Mouse (Mus musculus) central nervous system, embryonic 14 days (tissue): ENCODE results near the gene Blzf1. TPM values are rescaled to one million over a fixed set of nuclear protein-coding genes. Genes with fewer than 3 reads are reported as not detected.

Source experiments
- polyA plus RNA-seq: library from polyadenylated mRNA; depleted of rRNA; stranded (reverse); fragments of >200 nt; gene quantifications from 2 replicates; pipeline ENCODE4 v1.2.3, GENCODE M21; 2012; rRNA removed

Blzf1 gene
- polyA plus RNA-seq: 14.4 and 14.9 TPM in 2 replicates

DNA sequence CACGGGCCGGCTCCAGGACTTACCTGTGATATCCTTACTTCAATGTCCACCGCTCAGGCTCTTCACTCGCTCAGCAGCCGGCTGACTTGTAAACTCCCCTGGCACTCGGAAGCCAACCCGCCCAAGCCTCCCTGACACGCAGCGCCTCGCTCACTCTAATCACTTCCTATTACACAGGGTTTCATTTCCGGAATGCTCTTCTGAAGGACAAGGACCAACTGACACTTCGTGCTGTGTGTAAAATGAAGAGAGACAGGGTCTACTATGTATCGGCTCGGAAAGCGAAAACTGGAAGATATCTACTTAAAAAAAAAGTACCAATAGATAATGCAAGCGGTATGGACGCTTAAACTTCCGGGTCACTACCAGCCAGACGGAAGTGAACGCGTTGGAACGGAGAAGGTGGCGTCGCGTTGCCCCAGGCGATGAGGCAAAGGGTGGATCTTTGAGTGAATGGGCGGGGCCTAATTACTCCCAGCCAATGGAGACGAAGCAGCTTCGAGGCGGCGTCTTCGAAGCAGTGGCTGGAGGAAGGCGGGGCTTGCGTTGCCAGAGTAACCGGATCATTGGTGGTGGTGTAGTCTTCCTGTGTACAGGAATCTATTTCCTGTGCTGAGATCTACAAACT, at the start of gene Blzf1:
TSS of gene Blzf1 (minus strand) at position 366 of the 628 bp plus-strand sequence.

DNA sequence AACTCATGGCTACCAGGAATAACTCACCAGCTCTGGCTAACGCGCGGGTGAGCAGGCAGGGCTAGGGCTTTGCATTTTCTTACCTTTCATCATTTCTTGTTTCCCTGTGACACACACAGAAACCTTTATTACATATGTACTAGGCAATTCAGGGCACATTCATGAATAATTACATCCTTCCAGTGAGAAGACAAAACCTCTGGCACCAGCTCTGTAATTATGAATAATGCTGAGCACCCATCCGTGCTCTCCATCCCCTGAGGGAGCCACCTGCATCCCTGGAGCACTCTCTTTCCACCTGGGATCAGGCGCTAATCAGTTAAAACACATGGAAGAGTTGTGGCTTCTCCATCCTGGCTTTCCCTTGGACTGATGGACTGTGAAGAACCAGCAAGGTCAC, 3.5 kb downstream of the Blzf1 start, which contains the start of gene Nme7:
TSS of gene Nme7 (plus strand) at position 301 of the 400 bp plus-strand sequence.

DNA sequence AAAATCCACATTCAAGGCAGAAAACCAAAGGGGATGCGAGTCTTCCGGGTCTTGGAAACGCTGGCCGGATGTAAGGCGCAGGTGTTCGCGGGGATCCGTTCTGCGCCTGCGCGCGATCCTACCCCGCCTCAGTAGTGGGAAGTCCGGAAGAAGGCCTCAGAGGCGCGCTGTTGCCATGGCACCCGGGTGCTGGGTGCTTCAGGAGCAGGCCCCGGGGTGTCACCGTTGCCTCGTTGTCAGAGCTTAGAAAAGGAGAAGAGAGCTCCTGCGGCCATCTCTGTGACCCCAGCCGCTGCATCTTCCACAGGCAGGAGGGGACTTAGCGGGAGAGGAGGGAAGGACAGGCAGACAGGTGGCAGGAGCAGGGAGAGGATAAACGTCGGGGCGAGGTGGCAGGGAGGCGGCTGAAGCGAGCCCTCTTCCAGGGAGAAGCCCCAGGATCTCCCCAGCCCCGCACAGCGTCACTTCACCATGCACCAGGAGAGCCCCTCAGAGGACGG, 31.8 kb downstream of the Blzf1 start, which contains the start of gene Ccdc181:
TSS of gene Ccdc181 (plus strand) at position 131 of the 500 bp plus-strand sequence.

DNA sequence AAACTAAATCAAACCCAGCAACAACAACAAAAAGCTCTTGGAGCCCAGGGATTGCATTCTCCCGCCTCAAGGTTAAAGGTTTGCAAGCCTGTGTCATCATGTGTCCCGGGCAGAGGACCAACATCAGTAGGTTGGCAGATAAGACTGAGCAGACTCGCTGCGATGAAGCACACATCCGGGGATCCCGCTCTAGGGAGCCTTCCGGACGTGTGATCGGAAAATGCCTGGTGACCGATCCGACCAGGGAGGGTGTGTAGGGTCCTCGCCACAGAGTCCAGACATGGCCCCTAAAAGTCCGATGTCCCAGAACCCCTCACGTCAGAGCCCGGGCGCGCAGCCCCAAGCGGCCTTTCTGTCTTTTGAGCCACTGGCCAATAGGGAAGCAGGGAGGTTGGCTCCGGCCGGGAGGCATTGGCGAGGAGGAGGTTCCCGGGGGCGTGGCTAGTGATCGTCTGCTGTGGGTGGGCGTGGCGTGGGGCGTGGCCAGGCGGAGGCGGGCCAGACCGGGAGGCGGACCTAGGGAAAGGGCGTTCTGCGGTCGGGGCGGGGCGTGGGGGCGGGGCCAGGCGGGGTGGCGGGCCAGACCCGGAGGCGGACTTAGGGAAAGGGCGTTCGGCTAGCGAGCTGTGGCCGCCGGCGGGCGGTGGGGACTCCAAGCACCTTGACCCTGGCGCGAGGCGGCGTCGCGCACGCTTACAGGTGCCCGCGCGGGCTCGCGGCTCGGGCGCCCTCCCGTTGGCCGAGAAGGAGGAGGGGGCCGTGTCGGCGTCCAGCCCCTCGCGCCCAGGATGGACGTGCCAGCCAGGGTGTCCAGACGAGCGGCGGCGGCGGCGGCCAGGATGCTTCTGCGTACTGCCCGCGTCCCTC, 58.6 kb downstream of the Blzf1 start, which contains the start of gene Slc19a2:
TSS of gene Slc19a2 (plus strand) at position 582 of the 867 bp plus-strand sequence.

Other genes starting within 250 kb of the Blzf1 start
- 0.11 and 0.23 TPM in 2 replicates for gene Sell, start 245.5 kb downstream of the Blzf1 start, polyA plus RNA-seq
- gene Selp, start 192.2 kb downstream of the Blzf1 start, polyA plus RNA-seq: 0.05 and 0.13 TPM in 2 replicates
- 0.18 and 0.22 TPM in 2 replicates for gene F5, start 155.7 kb downstream of the Blzf1 start, polyA plus RNA-seq
- gene Slc19a2, start 58.4 kb downstream of the Blzf1 start, polyA plus RNA-seq: 7.4 and 9.8 TPM in 2 replicates
- 13.3 and 15.5 TPM in 2 replicates for gene Ccdc181, start 31.9 kb downstream of the Blzf1 start, polyA plus RNA-seq
- 22.0 and 23.7 TPM in 2 replicates for gene Nme7, start 3.4 kb downstream of the Blzf1 start, polyA plus RNA-seq
- gene Atp1b1, start 150.9 kb upstream of the Blzf1 start, polyA plus RNA-seq: 83.8 and 98.0 TPM in 2 replicates